Mouse (Mus musculus) lung, postnatal 0 days (tissue): ENCODE results near the gene Hmgn2.
A peak's percentile ranks its signal among the peaks of the same experiment; 100 is the strongest.

Source experiments
- CTCF ChIP-seq: IDR thresholded peaks from 2 replicates; pipeline ENCODE4 v1.5.1; 2016; ENCODE audit warnings: antibody characterized with exemption, mild to moderate bottlenecking
- EP300 ChIP-seq: IDR thresholded peaks from 2 replicates; pipeline ENCODE4 v1.6.1; 2016; ENCODE audit warnings: antibody characterized with exemption, mild to moderate bottlenecking, control low read depth

GRCm38 (mm10) chr4:134012858-134013528 is 44.5 kb upstream of the Hmgn2 start:
- TF ChIP-seq CTCF = peak; percentile 57
- TF ChIP-seq EP300 = no peak
